Mouse (Mus musculus) CH12.LX (cell line): ENCODE measurements around the gene 4930402H24Rik. TPM values are rescaled to one million over a fixed set of nuclear protein-coding genes. Genes with fewer than 3 reads are reported as not detected.

Source experiments
- DNase-seq: peaks from one replicate; pipeline ENCODE4 v3.0.0-alpha.2; 2013; ENCODE audit errors: extremely low read depth
- H3K27ac ChIP-seq: 2 replicates; pipeline ENCODE4 v1.5.1; 2012; ENCODE audit warnings: low read depth, mild to moderate bottlenecking, control low read depth, moderate library complexity; ENCODE audit not compliant: insufficient read depth
- H3K27me3 ChIP-seq: replicated peaks from 2 replicates; pipeline ENCODE3; 2012; ENCODE audit warnings: inconsistent platforms
- H3K36me3 ChIP-seq, 2 experiments: replicated peaks in 1 of 2; 2 replicates each; pipeline versions ENCODE3 to v1.6.1; 2012; ENCODE audit warnings: inconsistent platforms in 1 of 2, low read length in 1 of 2, mild to moderate bottlenecking in 1 of 2, mixed read lengths in 1 of 2, moderate library complexity in 1 of 2; ENCODE audit not compliant: control insufficient read depth in 1 of 2, insufficient read depth in 1 of 2
- H3K4me1 ChIP-seq, 2 experiments: 2 replicates each; pipeline ENCODE4 v1.6.1; 2012; ENCODE audit warnings: inconsistent platforms in 1 of 2, moderate library complexity in 1 of 2; ENCODE audit not compliant: insufficient read depth in 2 of 2, control insufficient read depth in 1 of 2
- H3K4me2 ChIP-seq: 2 replicates; pipeline ENCODE4 v1.6.1; 2012; ENCODE audit warnings: low read depth, mild to moderate bottlenecking, control low read depth; ENCODE audit not compliant: poor library complexity, insufficient read depth, severe bottlenecking
- H3K4me3 ChIP-seq, 3 experiments: fragments of 150-350 bp in 1 of 3; sonication (generic) in 1 of 3; replicated peaks in 1 of 3; 2 replicates each; pipeline versions ENCODE3 to v1.5.1; 2011 to 2012; ENCODE audit warnings: low read depth in 2 of 3, low read length in 2 of 3, mild to moderate bottlenecking in 2 of 3, moderate library complexity in 2 of 3, control low read depth in 1 of 3, improper control_type of control experiment in 1 of 3, inconsistent platforms in 1 of 3, mixed read lengths in 1 of 3; ENCODE audit not compliant: poor library complexity in 1 of 3
- H3K79me2 ChIP-seq: replicated peaks from 2 replicates; pipeline ENCODE4 v1.6.1; 2012; ENCODE audit warnings: mild to moderate bottlenecking, moderate library complexity; ENCODE audit not compliant: control insufficient read depth, poor library complexity, insufficient read depth, severe bottlenecking; ENCODE audit errors: extremely low read depth
- H3K9ac ChIP-seq: 2 replicates; pipeline ENCODE4 v1.6.1; 2012; ENCODE audit warnings: low read depth, mild to moderate bottlenecking, control low read depth, moderate library complexity; ENCODE audit not compliant: insufficient read depth
- H3K9me3 ChIP-seq: replicated peaks from 2 replicates; pipeline ENCODE3; 2012; ENCODE audit warnings: low read length, inconsistent platforms, mixed read lengths
- CHD1 ChIP-seq: IDR thresholded peaks from 2 replicates; pipeline ENCODE4 v1.6.1; 2012; ENCODE audit warnings: low read depth, low read length, improper control_type of control experiment, inconsistent platforms
- CHD2 ChIP-seq: IDR thresholded peaks from 2 replicates; pipeline ENCODE4 v1.6.1; 2011; ENCODE audit warnings: low read length, improper control_type of control experiment
- CTCF ChIP-seq, 2 experiments: IDR thresholded peaks in 1 of 2; conservative IDR thresholded peaks in 1 of 2; 2 replicates each; pipeline ENCODE4 v1.5.1; 2011 to 2012; ENCODE audit warnings: low read depth in 2 of 2, low read length in 2 of 2, improper control_type of control experiment in 1 of 2, inconsistent platforms in 1 of 2, mild to moderate bottlenecking in 1 of 2, moderate library complexity in 1 of 2
- E2F4 ChIP-seq: IDR thresholded peaks from 2 replicates; pipeline ENCODE4 v1.6.1; 2011; ENCODE audit warnings: low read depth, low read length, improper control_type of control experiment; ENCODE audit not compliant: insufficient replicate concordance
- EP300 ChIP-seq: IDR thresholded peaks from 2 replicates; pipeline ENCODE4 v1.6.1; 2011; ENCODE audit warnings: low read length, improper control_type of control experiment
- HCFC1 ChIP-seq: IDR thresholded peaks from 2 replicates; pipeline ENCODE4 v1.6.1; 2012; ENCODE audit warnings: low read depth, mild to moderate bottlenecking, inconsistent platforms, low read length, improper control_type of control experiment
- JUN ChIP-seq: IDR thresholded peaks from 2 replicates; pipeline ENCODE4 v1.6.1; 2011; ENCODE audit warnings: low read depth, mild to moderate bottlenecking, low read length, improper control_type of control experiment, moderate library complexity; ENCODE audit not compliant: insufficient read depth
- MAFK ChIP-seq: IDR thresholded peaks from 2 replicates; pipeline ENCODE4 v1.6.1; 2011; ENCODE audit warnings: low read length, improper control_type of control experiment; ENCODE audit not compliant: insufficient replicate concordance
- MEF2A ChIP-seq: IDR thresholded peaks from 2 replicates; pipeline ENCODE4 v1.6.1; 2014; ENCODE audit warnings: low read depth, mild to moderate bottlenecking, inconsistent platforms, low read length, improper control_type of control experiment, borderline replicate concordance
- MYC ChIP-seq: IDR thresholded peaks from 2 replicates; pipeline ENCODE4 v1.6.1; 2011; ENCODE audit warnings: low read depth, mild to moderate bottlenecking, improper control_type of control experiment, low read length
- NELFE ChIP-seq: IDR thresholded peaks from 2 replicates; pipeline ENCODE4 v1.6.1; 2011; ENCODE audit warnings: low read depth, low read length, improper control_type of control experiment
- NRF1 ChIP-seq: IDR thresholded peaks from 2 replicates; pipeline ENCODE4 v1.6.1; 2014; ENCODE audit warnings: low read depth, mild to moderate bottlenecking, inconsistent platforms, low read length, improper control_type of control experiment, moderate library complexity
- PAX5 ChIP-seq: IDR thresholded peaks from 2 replicates; pipeline ENCODE4 v1.6.1; 2012; ENCODE audit warnings: low read length, inconsistent platforms, mixed read lengths
- POLR2A ChIP-seq: IDR thresholded peaks from 2 replicates; pipeline ENCODE4 v1.6.1; 2011; ENCODE audit warnings: low read depth, mild to moderate bottlenecking, improper control_type of control experiment, low read length
- POLR2AphosphoS2 ChIP-seq: IDR thresholded peaks from 2 replicates; pipeline ENCODE4 v1.6.1; 2011; ENCODE audit warnings: low read depth, low read length, improper control_type of control experiment
- TBP ChIP-seq: conservative IDR thresholded peaks from 2 replicates; pipeline ENCODE4 v1.6.1; 2011; ENCODE audit warnings: low read depth, low read length, improper control_type of control experiment
- UBTF ChIP-seq: IDR thresholded peaks from 2 replicates; pipeline ENCODE4 v1.6.1; 2012; ENCODE audit warnings: low read depth, mild to moderate bottlenecking, inconsistent platforms, low read length, improper control_type of control experiment, moderate library complexity
- USF2 ChIP-seq: conservative IDR thresholded peaks from 2 replicates; pipeline ENCODE4 v1.6.1; 2011; ENCODE audit warnings: low read depth, low read length, improper control_type of control experiment
- ZKSCAN1 ChIP-seq: IDR thresholded peaks from 2 replicates; pipeline ENCODE4 v1.6.1; 2012; ENCODE audit warnings: low read depth, inconsistent platforms, low read length, improper control_type of control experiment, borderline replicate concordance
- ZMIZ1 ChIP-seq: IDR thresholded peaks from 2 replicates; pipeline ENCODE4 v1.6.1; 2012; ENCODE audit warnings: low read depth, mild to moderate bottlenecking, inconsistent platforms, low read length, improper control_type of control experiment
- ZNF384 ChIP-seq: IDR thresholded peaks from 2 replicates; pipeline ENCODE4 v1.6.1; 2012; ENCODE audit warnings: low read depth, low read length, improper control_type of control experiment, inconsistent platforms
- dilution Hi-C: fragments of 300-500 bp; cut with MboI; formaldehyde crosslinking; loops from 2 replicates; pipeline ENCODE4 v1.14.3; 2020; ENCODE audit warnings: low sequenced_read_pairs; ENCODE audit not compliant: extremely low pct_unique_long_range_greater_than_20kb, extremely low pct_ligation_motif_present
- in situ Hi-C: fragments of 300-500 bp; cut with MboI; formaldehyde crosslinking; loops from 3 replicates; pipeline ENCODE4 v1.14.3; 2019; ENCODE audit warnings: low sequenced_read_pairs, low pct_ligation_motif_present, low pct_unique_long_range_greater_than_20kb, mixed read lengths
- polyA plus RNA-seq: library from polyadenylated mRNA; unstranded; fragments of >175 nt; gene quantifications from 2 replicates; pipeline ENCODE4 v1.2.1, GENCODE M21; 2012; ENCODE audit warnings: low read depth; ENCODE audit not compliant: insufficient read length
- total RNA-seq, 2 experiments: library from RNA; depleted of rRNA; stranded (reverse); fragments of 300-350 nt in 1 of 2; fragments of >200 nt in 1 of 2; gene quantifications; 2 replicates each; pipeline ENCODE4 v1.2.3; 2012 to 2014

4930402H24Rik gene
- total and polyA plus RNA-seq, 3 experiments: 4.2 to 4.8 (median 4.2) TPM

GRCm38 (mm10) chr2:130735281-130735680, 170.9 kb downstream of the 4930402H24Rik start (continued):
- no peak for TF ChIP-seq ZKSCAN1

- in situ Hi-C loops (no loop called here), dilution Hi-C loops (no loop called here)
- H3K4me3 ChIP-seq: no peak overlapping the region
- no peak for DNase-seq
- H3K36me3 ChIP-seq: peaks cover 3 to 19% of the 10 kb centered on the region in 2 experiments
- no peak overlapping the region for H3K27ac ChIP-seq
- no peaks in the 10 kb centered on the region for H3K27me3 ChIP-seq
- H3K4me2 ChIP-seq: peak overlapping the region; percentile 71; the same call in 1 of the 2 replicates
- peak overlapping the region; percentile 49; the same call in 1 of the 2 replicates for H3K9ac ChIP-seq
- no peak for TF ChIP-seq TBP
- no peak for TF ChIP-seq NRF1
- TF ChIP-seq ZMIZ1: no peak
- TF ChIP-seq UBTF: no peak
- no peak for TF ChIP-seq USF2
- TF ChIP-seq HCFC1: no peak
- TF ChIP-seq CHD1: no peak
- no peak for TF ChIP-seq ZNF384
- TF ChIP-seq POLR2AphosphoS2: no peak
- no peak for TF ChIP-seq MYC
- TF ChIP-seq E2F4: no peak
- no peak for TF ChIP-seq CTCF (conservative IDR thresholded peaks at IDR 0.05 in 1 of 2, IDR thresholded peaks at IDR 0.05 in 1 of 2; ENCODE audit: low read depth in 2 of 2, low read length in 2 of 2)
- TF ChIP-seq MEF2A: no peak
- no peak for TF ChIP-seq JUN
- no peak; the same call in 1 of the 2 replicates for TF ChIP-seq CHD2
- TF ChIP-seq NELFE: no peak
- TF ChIP-seq POLR2A: no peak
- TF ChIP-seq EP300: no peak
- no peak for TF ChIP-seq PAX5
- TF ChIP-seq MAFK: no peak
- peaks cover 0 to 6% of the 10 kb centered on the region in 2 experiments; a peak in 1 of 4 replicates for H3K4me1 ChIP-seq
- H3K9me3 ChIP-seq: peaks cover 3% of the 10 kb centered on the region
- no peaks in the 10 kb centered on the region for H3K79me2 ChIP-seq
Observed at GRCm38 (mm10) chr2:130733444-130733843, 172.8 kb downstream of the 4930402H24Rik start.

DNA sequence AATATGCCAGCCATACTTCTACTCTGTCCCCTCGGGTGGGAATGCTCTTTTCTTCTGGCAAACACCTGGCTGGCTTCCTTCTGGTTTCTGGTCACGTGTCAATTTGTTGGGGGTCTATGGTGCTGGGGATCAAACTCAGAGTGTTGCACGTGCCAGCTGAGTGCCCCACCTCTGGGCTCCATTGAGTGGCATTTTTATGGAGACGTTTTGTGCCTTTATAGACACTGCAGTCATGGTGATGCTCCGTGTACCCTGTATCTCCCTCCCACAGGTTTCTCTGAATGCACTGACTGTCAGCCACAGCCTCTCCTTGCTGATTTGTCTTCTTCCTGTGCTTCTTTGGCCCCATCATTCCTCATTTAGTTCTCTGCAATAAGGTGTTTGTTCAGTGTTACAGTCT, 174.4 kb downstream of the 4930402H24Rik start:
- H3K9me3 ChIP-seq: peaks cover 3% of the 10 kb centered on the region
- peaks cover 3 to 30% of the 10 kb centered on the region in 2 experiments for H3K36me3 ChIP-seq
- in situ Hi-C loops: no loop called here

More for the DNA sequence above, 174.4 kb downstream of the 4930402H24Rik start:
- Histone ChIP-seq H3K27ac (no peak overlapping the region), H3K27me3 (no peaks in the 10 kb centered on the region), H3K4me2 (no peak overlapping the region), H3K9ac (no peak overlapping the region), H3K79me2 (no peaks in the 10 kb centered on the region), H3K4me3 (no peak overlapping the region), H3K4me1 (peaks cover 0 to 6% of the 10 kb centered on the region in 2 experiments; a peak in 1 of 4 replicates)
- dilution Hi-C loops: no loop called here
- no peak for DNase-seq
- TF ChIP-seq ZMIZ1 (no peak), PAX5 (no peak), USF2 (no peak)
- TF ChIP-seq, all 38 proteins: peak for 0
